Mouse (Mus musculus): ENCODE results near the gene I0C0044D17Rik.

The I0C0044D17Rik gene

GRCm38 (mm10) chr4:98777464-98777863, 46.2 kb downstream of the I0C0044D17Rik start:
- DNase-seq (ENCODE audit: low read depth), result no peak

- DNase-seq (ENCODE audit: low read depth), result no peak
Measured at GRCm38 (mm10) chr4:98776721-98777427, 46.8 kb downstream of the I0C0044D17Rik start.

GRCm38 (mm10) chr4:98773785-98774184, 49.9 kb downstream of the I0C0044D17Rik start:
- DNase-seq (ENCODE audit: low read depth), result no peak

All from 416B (cell line).